Mouse (Mus musculus) mesoderm, embryonic 11.5 days (tissue): ENCODE measurements around the gene Rasa2.
"Not testable (repeated sequence)": the region's sequence is repeated elsewhere in the genome, so short reads cannot be mapped to it uniquely, and the experiment has no call there.

ENCODE experiments used
- DNase-seq: peaks from one replicate; pipeline ENCODE4 v3.0.0-alpha.2; 2012; ENCODE audit warnings: low read depth, low spot score

The Rasa2 gene

DNA sequence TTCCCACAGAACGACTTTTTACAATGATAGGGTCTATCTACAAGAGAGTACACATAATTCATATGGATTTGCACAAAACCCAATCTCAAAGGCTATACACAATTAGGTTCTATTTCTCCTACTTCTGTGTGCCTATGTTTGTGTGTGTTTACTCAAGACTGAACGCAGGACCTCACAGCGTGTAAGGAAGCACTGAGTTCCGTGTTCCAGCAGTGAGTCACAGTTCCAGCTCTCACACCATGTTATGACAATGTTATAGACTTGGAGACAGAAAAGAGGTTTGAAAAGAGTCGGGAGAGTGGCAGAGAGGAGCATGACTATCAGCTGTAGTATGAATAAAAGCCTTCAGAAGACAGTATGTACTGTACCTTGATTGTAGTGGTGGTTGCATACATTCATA, 42.1 kb downstream of the Rasa2 start:
- no peak for DNase-seq

DNA sequence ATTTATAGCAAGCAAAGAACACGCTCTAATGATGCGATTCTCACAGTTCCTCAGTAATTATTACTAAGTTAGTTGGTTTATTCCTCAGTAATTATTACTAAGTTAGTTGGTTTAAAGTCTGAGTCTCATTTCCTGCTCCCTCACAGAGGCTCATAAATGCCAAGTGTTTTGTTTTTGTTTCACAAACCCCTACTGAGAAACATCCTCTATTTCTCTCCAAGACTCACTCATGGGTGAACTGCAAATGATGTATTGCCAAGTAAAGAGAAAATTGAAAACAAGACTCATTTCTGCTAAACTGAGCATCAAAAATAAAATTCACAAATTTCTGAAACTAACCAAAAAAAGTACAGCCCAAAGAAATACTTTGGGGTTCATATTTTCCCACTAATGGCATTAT, 47.9 kb downstream of the Rasa2 start:
- DNase-seq = no peak

DNA sequence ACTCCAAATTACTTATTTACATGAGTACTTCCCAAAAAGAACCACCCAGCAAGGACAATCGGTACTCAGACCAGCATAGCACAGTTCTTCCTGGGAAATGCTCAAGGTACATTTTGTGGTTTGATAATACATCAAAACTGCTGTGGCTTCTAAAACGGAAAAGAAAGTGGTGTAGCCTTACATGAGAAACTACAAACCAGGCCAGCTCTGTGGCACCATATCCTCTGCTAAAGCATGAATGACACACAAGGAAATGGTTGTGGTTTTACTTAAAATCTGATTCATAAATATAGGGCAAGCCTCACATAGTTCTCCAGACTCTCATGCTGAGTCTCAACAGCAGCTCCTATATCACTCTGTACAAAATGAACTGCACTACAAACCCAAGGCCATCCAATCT, 48.3 kb downstream of the Rasa2 start:
- DNase-seq = no peak

DNA sequence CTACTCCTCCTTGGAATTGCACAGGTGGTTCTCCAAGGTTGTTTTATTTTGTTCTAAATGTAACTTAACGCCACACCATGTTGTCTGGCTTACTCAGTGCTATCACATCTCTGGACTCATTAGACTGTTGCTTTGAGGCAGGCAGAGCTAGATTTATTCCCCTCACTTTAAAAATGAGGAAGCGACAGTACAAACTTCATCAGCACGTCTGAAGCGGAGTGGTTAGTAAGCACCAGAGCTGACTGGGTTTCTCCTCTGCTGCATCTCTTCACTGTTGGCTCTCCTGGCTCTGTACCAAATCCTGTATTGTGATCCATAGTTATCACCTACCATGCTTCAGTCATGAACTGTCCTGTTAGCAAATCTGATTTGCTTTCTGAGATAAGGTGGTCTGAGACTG, 53.2 kb downstream of the Rasa2 start:
- DNase-seq = no peak

DNA sequence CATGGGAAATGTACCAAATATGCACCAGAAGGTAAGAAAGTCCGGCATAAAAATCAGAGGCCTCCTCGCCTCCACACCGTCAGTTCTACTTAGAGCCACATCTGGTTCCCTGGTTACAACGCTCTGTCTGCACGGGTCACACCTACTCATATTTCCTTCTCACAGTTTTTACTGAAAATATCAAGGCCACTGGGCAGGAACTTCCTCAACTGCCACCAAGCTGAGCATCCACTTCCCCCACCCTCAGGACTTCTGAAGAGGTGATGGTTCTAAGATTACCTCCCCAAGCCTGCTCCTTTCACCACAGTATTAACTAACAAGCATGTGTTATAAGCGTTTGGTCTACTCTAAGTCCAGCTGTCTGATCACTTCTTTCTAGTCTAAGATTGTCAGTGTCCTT, 53.7 kb downstream of the Rasa2 start:
- no peak for DNase-seq

DNA sequence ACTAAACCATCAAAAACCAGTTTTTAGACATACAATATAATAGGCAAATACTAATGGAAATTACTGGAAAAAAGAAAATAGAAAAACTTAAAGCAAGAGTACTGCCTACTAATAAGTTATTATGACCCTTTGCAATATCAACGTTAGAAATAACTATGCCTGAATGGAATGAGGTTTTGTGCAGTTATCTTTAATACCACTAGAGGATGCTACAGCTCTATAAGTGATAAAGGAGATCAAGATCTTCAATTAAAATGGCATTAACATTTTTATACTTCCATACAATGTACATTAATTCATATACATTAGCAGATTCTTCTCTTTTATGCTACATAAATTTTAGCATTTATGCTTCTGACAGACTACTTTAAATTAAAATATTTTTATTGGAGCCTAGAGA, 58.2 kb downstream of the Rasa2 start:
- DNase-seq = peak; percentile 12

DNA sequence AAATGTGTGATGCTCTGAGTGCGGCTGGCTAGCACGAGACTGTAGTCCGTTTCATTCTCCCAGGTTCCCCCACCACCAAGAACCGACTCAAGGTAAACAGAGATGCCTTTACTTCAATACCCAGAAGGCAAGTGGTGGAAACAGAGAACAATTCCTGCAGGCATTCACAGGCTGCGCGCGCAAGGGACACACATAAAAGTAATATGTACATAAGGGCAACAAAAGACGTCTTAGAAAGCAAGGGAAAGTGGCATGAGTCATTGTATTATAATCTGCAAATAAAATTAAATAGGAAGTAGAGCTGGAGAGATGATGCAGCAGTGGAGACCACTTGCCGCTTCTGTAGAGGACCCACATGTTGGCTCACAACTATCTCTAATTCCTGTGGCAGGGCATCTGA, 58.7 kb downstream of the Rasa2 start:
- DNase-seq = no peak

DNA sequence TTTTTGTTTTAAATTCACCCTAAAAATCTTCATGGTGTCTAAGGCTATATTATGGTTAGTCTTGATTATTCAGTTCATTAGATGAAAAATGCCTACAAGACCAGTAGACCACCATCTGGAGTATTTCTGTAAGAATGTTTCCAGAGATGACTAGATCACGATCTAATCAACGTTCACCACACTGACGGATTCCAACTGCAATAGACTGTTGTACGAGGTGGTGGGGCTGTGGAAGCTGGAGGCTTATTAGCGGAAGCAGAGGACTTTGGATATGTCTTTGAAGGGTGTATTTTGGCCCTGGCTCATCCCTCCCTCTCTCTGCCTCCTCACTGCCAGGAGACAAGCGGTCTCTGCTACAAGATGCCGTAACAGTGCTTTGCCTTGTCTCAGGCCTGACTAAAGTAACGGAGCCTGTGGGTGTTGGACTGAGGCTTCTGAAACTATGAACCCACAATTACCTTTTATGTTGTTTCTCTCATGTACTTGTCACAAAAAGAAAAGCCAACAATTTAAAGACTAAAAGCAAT, 64.9 kb downstream of the Rasa2 start:
- no peak for DNase-seq

DNA sequence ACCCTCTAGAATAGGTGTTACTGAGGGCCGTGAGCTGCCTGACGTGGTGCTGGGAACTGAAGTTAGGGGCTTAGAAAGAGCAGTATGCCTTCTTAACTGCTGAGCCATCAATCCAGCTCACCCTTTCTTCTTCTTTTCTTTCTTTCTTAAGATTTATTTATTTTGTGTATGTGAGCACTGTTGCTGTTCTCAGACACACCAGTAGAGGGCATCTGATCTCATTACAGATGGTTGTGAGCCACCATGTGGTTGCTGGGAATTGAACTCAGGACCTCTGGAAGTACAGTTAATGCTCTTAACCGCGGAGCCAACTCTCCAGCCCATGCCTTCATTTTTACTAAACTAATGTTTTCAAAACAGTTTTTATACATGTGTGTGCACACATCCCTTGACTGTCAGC, 67.9 kb downstream of the Rasa2 start:
- DNase-seq = no peak

DNA sequence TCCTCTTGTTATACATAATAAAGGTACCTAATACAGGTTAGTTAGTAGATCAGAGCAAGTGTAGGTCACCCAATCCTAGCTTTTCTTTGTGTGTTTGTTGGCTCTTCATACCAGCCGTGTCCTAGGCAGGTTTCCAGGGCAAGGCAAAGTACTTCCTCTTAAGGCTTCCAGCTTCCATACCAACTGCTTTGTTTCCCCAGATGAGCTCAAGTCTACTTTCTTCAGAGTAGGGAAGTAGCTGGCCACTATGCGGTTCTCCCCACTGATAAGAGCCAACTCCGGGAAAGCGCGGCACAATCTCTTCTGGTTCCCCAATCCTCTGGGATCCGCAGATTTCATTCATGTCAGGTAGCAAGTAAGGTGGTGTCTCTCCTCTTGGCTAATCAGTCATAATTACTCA, 72.3 kb downstream of the Rasa2 start:
- DNase-seq = no peak

DNA sequence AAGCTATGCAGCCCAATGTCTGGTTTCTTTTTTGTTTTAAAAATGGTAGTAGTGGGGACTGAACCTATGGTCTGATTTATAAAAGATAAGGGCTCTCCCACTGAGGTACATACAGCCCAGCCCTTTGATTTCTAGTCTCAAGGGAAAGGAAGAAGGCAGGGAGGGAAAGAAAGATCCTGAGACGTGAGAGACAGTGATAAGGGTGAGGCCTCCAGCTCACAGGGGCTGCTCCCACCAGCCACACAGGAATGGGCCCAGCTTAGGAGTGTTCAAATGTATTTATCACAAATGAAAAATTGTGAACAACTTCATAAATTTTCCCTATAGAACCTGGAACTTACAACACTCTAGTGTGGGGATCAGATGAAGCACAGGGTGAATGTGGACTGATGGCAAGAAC, 72.8 kb downstream of the Rasa2 start:
- no peak for DNase-seq

DNA sequence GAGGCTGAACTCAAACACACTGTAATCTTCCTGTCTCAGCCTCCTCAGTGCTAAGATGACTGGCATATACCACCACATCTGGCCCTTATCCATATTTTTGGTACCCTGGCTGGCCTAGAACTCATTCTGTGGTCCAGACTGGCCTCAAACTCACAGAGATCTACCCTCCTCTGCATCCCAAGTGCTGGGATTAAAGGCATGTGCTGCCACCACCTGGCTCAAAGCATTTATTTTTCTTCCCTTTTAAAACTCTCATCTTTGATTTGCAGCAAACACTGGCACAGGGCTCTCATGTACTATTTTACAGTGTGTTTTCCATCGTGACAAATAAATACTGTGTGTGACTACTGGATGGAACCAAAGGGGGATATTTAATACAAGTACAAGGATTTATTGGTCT, 77.3 kb downstream of the Rasa2 start:
- DNase-seq = no peak

DNA sequence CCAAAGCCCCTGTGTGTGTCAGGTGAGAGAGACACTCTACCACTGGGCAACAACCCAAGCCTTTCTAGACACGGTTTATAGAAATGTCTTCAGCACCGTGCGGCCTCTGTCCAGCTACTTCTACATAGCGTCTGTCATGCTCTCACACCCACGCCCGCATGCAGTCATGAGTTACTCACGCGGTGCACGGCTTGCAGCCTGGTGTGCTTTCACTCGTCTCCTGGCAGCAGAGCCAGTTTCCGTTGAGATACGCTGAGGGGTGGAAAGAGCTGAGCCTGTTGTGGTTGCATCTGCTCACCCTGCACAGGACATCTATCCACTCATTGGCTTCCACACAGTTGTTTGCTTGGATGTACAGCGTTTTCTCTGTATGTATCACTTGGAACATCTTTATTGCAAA, 86.0 kb downstream of the Rasa2 start:
- no peak for DNase-seq

DNA sequence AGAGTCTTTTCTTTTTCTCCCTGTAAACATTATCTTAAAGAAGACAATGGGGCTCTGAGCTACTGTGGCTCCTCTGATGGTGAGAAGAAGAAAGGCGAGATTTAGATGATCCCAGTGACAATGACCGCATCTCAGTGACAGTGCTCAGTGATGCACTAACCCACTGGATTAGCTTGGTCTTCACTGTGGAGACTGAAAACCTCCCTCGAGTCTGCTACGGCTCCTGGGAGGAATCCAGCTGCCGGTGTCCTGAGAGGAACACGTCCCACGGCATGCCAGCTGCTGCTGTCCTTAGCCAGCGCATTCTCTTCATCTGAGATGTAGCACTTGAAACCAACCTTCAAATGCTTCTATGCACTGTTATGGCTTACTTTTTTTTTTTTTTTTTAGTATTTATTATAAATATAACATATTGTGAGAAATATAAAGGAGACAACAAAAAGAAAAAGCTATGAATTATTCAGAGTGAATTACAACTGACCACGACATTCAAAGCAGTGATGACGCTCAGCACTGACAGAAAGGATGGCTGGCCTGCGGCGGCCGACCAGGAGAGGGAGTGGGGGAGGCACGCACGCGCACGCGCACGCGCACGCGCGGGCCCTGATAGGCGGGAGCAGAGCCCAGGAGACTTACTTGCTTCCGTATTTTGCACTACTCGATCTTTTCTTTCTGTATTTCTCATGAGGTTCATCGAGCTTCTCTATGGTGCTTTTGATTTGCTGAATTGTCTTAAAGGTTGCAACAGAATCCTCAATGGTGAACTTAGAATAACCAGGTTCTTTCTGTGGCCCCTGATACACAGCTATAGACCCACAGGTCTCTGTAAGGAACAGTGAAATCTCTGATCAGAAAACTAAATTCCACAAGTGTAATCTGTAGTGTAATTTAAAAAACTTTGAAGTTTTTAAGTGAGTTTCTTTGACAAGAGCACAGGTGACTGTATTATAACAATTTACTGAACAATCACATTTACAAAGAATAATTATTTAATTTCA, 87.5 kb downstream of the Rasa2 start:
- peak; percentile 77 for DNase-seq

DNA sequence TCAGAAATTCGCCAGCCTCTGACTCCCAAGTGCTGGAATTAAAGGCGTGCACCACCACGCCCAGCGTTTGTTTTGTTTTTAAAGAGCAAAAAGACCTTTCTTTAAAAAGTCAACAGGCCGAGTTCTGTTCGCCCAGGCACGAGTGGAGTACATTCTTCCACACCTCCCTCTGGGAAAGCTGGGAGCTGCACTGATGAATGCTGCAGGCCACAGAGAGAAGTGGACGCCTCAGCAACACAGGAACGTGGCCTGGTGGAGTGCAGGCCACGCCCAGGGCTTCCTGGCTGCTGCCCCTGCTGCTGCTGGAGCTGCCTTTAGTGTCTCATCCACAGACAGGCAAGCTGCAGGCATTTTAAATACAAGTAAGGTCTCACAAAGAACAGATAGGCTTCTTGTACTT, 92.5 kb downstream of the Rasa2 start:
- DNase-seq = no peak

DNA sequence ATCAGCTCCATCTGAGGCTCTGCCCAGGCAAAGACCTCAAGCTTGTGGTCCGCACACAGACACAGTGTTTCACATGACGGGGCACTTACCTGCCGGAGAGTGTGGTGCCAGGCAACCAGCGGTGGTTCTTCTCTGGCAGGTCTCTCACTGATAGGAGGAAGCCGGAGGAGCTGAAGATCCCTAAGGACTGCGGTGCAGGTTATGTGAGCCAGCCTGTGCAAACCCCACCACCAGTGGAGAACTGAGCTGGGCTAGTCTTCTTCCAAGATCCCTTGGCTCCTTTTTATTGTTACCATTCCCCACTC, 93.8 kb downstream of the Rasa2 start:
- DNase-seq = no peak

DNA sequence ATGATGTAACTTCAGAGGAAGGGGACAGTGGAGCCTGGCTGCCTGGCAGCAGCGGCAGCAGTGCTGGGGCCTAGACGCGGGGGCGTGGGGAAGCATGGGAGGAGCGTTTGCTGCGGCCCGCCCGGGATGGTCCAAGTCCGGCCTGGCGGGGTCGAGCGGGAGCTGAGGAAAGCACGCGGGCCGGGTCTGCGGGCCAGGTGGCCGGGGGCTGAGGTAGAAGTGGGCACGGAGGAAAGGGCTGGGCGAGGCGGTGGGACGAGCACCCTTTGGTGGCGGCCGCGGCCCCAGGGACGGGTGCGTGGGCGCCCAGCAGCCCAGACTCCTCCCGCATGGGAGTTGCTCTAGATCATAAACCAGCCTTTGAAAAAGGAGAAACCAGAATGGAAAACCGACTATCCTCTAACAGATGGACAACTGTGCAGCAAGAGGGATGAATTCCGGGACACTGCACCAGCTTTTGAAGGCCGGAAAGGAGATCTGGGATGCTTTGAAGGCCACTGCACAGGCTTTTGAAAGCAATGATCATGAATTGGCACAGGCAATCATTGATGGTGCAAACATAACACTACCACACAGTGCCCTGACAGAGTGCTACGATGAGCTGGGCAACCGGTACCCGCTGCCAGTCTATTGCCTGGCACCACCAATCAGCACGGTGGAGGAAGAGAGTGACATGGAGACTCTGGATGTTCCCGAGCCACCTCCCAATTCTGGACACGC, 94.4 kb downstream of the Rasa2 start:
- DNase-seq = peak; percentile 39

DNA sequence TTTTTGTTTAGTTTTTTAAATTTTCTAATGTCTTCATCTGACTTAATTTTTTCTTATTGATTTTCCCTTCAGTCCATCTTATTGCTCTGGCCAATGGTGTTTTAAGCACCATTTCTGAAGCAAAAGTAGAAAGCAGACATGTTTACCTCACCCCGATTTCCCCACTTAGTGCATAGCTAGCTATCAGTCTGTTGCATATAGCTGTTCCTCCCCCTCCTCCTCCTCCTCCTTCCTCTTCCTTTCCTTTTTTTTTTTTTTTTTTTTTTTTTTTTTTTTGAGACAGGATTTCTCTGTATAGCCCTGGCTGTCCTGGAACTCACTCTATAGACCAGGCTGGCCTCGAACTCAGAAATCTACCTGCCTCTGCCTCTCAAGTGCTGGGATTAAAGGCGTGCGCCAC, 95.3 kb downstream of the Rasa2 start:
- DNase-seq = not testable (repeated sequence)

DNA sequence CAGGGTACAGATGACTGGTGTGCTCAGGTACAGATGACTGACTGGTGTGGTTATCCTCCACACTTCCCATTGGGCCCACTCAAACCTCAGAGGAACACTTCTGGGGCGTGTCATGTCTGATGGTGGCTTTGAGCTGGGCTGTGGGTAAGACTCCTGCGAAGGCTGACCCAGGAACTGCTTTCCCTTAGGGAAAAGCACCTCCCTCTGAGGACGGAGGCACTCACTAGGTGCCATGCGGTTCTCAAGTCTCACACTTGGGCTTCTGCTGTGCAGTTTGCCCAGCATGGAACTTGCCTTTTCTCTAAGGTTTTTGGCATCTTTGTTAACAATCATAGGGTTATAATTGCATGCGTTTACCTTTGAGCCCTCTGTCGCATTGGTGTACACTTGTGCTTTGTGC, 96.0 kb downstream of the Rasa2 start:
- no peak for DNase-seq

DNA sequence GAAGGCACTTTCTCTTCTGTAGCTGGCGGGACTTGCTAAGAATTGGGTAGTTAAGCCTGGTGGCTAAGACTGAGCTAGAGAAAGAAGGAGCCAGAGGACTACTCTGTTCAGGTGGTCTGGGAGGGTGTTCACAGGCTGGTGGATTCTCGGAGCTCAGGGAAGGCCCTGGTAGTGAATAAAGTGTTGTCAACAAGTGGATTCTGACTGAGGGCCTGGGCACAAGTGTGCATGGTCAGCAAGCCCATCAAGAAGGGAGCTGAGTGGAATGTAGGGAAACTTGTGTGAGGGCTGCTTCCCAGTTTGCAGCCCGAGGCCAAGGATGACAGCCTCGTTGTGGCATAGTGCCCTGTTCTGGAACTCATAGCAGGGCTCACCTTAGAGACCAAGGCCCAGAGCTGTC, 97.2 kb downstream of the Rasa2 start:
- no peak for DNase-seq

DNA sequence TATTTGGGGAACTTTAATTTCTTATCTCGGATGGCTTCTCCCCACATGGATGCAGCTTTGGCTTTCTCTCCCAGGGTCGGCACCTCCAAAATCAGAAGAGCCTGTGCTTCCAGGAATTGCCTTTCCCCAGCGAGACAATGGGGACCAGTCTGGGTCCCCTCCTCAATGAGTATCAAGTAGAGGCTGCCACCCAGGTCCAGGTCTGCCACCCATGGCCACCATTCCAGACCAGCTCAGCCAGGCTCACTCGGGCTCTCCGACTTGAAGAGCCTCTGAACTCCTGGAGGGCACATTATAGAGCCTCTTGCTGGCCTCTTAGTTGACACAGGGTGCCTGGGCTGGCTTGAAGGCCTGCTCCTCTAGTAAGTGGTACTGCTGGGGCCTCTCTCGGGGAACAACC, 97.9 kb downstream of the Rasa2 start:
- no peak for DNase-seq

DNA sequence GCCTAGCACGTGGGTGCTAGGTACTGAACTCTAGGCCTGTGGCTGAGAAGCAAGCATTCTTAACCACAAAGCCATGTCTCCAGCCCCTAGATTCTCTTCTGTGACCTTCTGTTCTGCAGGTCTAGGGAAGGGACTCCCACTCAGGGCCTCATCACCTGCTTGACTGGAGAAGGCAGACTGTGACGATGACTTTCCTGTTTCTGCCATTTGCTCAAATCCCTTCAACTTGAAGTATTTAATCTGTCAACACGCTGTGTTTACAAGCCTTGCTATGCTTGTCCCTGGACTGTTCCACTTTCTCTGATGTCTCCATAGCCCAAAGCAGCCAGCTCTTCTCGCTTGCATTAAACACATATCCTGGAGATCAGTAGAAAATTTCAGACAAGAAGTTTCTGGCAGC, 98.9 kb downstream of the Rasa2 start:
- DNase-seq = no peak

DNA sequence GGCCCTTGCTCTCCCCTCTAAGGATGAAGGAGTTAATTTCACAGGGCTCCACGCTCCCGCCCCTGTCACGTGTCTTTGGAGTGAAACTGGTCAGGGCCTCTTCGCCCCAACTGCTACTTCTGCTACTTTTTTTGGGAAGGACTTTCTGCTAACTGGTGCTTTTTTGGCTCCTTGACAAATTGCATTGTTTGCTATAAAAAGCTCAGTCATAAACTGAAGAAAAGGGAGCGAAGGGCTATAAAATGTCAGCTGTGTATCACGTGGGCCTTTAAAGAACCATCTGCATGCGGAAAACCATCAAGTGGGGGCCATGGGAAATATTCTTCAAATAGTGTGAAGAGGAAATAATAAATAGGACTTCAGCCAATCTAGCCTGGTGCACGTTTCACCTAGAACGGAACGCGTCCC, 100.7 kb downstream of the Rasa2 start:
- no peak for DNase-seq
